Mouse (Mus musculus) stomach, postnatal 0 days (tissue): Measurements from ENCODE around the gene Akap13.

ENCODE experiments used
- CTCF ChIP-seq: IDR thresholded peaks from 2 replicates; pipeline ENCODE4 v1.5.1; 2016; ENCODE audit warnings: antibody characterized with exemption, low read depth, mild to moderate bottlenecking, moderate library complexity
- EP300 ChIP-seq: optimal IDR thresholded peaks from 2 replicates; pipeline ENCODE3; 2016; ENCODE audit warnings: antibody characterized with exemption

DNA sequence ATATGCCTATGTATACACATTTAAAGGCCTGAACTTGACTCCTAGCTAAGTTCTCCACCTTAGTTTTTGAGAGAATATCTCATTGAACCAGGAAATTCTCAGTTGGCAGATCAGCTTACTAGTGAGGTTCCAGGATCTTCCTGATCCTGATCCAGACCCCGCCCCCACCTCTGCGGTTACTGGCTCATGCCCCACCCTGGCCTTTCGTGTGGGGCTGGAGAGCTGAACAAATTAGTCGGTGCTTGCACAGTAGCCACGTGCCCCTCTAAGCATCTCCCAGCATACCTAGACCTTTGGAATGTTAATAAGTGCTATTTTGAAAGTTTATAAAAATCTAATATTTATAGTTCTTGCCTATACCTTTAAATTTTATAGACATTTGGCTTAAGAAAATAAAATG lies 139.5 kb downstream of the Akap13 start:
- TF ChIP-seq CTCF (no peak), EP300 (no peak)
